Mouse (Mus musculus): Measurements from ENCODE around the gene Gch1. TPM values are rescaled to one million over a fixed set of nuclear protein-coding genes. Genes with fewer than 3 reads are reported as not detected.

Gch1 gene
- polyA plus RNA-seq (2014; fragmentation: Nextera tagmentation; extraction: Ambion mirVana) = 1.2 and 1.3 TPM in 2 replicates

DNA sequence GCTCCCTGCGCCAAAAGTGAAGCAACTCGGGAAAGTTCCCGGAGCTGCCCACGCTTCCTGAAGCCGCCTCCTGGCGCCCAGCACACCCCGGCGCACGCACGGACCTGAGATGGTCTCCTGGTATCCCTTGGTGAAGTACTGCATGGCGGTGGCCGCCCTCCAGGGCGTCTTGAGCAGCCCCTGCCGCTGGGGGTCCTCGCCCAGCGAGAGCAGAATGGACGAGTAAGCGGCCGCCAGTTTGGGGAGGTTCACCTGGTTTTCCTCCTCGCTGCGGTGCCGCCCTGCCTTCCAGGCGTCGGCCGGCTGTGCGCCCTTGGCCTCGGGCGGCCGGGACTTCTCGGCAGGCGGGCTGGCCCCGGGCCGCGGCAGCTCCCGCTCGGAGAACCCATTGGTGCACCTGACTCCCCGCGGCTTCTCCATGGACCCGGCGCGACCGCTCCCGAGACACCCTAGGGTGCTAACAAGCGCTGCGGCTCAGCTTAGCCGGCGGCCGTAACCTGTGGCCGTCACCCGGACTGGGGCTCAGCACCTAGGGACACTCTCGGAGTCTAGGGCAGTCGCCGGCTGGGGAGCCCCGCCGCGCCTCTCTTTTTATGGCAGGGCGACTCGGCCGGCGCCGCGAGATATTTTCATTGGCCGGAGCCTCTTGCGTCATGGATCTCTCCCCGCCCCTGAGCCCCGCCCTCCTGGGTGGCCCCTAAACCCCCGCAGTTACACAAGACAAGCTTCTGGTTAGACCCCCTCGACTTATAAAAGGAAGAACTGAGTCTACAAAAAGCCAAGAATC is at the start of gene Gch1:
Gch1 (minus strand) TSS at position 566 of the 787 bp plus-strand sequence.
- Histone ChIP-seq H3K4me1 (ENCODE audit: control insufficient read depth, insufficient read depth, low read length) (0 out of 2 replicates have a peak, but pooled peaks cover 4% of the 10 kb centered on the region), H3K27me3 (ENCODE audit: control insufficient read depth, insufficient read depth, low read length) (peaks cover 11% of the 10 kb centered on the region), H3K36me3 (ENCODE audit: control insufficient read depth, insufficient read depth, low read length) (no peaks in the 10 kb centered on the region), H3K9me3 (ENCODE audit: control insufficient read depth, low read length) (no peaks in the 10 kb centered on the region), H3K27ac (replicated peaks; ENCODE audit: low read depth, low read length) (no peak within 1 kb of the TSS), H3K4me2 (ENCODE audit: low read depth, severe bottlenecking) (peak within 1 kb of the TSS; percentile 89), H3K4me3 (ENCODE audit: low read depth, low read length) (peak within 1 kb of the TSS; percentile 58), H3K9ac (ENCODE audit: low read length) (peak within 1 kb of the TSS; percentile 32; the same call in 1 of the 2 replicates)
- peak; percentile 80 for DNase-seq (ENCODE audit: low spot score)
- 0% methylated on average over 64 of the region's 68 CpGs for WGBS
- ATAC-seq (ENCODE audit: insufficient number of reproducible peaks, low FRiP score, low TSS enrichment, low read depth) = peak; percentile 78

- H3K4me3 ChIP-seq (ENCODE audit: low read depth, low read length) = no peak overlapping the region
Observed at GRCm38 (mm10) chr14:47237286-47237685, 48.1 kb upstream of the Gch1 start.

DNA sequence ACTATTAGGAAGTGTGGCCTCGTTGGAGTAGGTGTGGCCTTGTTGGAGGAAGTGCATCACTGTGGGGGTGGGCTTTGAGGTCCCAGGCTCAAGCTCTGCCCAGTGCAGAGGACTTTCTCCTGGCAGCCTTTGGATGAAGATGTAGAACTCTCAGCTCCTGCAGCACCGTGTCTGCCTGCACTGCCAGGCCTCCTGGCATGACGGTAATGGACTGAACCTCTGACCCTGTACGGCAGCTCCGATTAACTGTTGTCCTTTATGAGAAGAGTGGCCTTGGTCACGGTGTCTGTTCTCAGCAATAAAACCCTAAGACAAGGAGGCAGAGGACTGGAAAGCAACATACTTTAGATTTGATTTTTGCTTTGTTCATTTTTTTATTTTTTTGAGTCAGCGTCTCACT is 47.3 kb upstream of the Gch1 start:
- ATAC-seq (ENCODE audit: insufficient number of reproducible peaks, low FRiP score, low TSS enrichment, low read depth) (no peak), DNase-seq (ENCODE audit: low spot score) (no peak)
- no peak overlapping the region for H3K4me2 ChIP-seq (ENCODE audit: low read depth, severe bottlenecking)
- no peak overlapping the region for H3K9ac ChIP-seq (ENCODE audit: low read length)
- 0 out of 2 replicates have a peak, but pooled peaks cover 4% of the 10 kb centered on the region for H3K36me3 ChIP-seq (ENCODE audit: control insufficient read depth, insufficient read depth, low read length)
- no peaks in the 10 kb centered on the region for H3K27me3 ChIP-seq (ENCODE audit: control insufficient read depth, insufficient read depth, low read length)
- WGBS = 86% methylated on average over 7 of the region's 7 CpGs
- H3K9me3 ChIP-seq (ENCODE audit: control insufficient read depth, low read length) = peaks cover 4% of the 10 kb centered on the region; the same call in 1 of the 2 replicates
- H3K4me1 ChIP-seq (ENCODE audit: control insufficient read depth, insufficient read depth, low read length) = no peaks in the 10 kb centered on the region
- H3K27ac ChIP-seq (replicated peaks; ENCODE audit: low read depth, low read length) = no peak overlapping the region
- H3K4me3 ChIP-seq (ENCODE audit: low read depth, low read length) = no peak overlapping the region

More at GRCm38 (mm10) chr14:47237286-47237685, 48.1 kb upstream of the Gch1 start:
- H3K9me3 ChIP-seq (ENCODE audit: control insufficient read depth, low read length) = peaks cover 4% of the 10 kb centered on the region; the same call in 1 of the 2 replicates
- H3K4me2 ChIP-seq (ENCODE audit: low read depth, severe bottlenecking) = no peak overlapping the region
- no peaks in the 10 kb centered on the region for H3K4me1 ChIP-seq (ENCODE audit: control insufficient read depth, insufficient read depth, low read length)
- 0 out of 2 replicates have a peak, but pooled peaks cover 4% of the 10 kb centered on the region for H3K36me3 ChIP-seq (ENCODE audit: control insufficient read depth, insufficient read depth, low read length)
- no peak overlapping the region for H3K9ac ChIP-seq (ENCODE audit: low read length)
- DNase-seq (ENCODE audit: low spot score) (no peak), ATAC-seq (ENCODE audit: insufficient number of reproducible peaks, low FRiP score, low TSS enrichment, low read depth) (no peak)
- 88% methylated on average over 4 of the region's 4 CpGs for WGBS
- no peaks in the 10 kb centered on the region for H3K27me3 ChIP-seq (ENCODE audit: control insufficient read depth, insufficient read depth, low read length)
- H3K27ac ChIP-seq (replicated peaks; ENCODE audit: low read depth, low read length) = no peak overlapping the region

- DNase-seq (ENCODE audit: low spot score) (no peak), ATAC-seq (ENCODE audit: insufficient number of reproducible peaks, low FRiP score, low TSS enrichment, low read depth) (no peak)
- peaks cover 4% of the 10 kb centered on the region; the same call in 1 of the 2 replicates for H3K9me3 ChIP-seq (ENCODE audit: control insufficient read depth, low read length)
Observed at GRCm38 (mm10) chr14:47234526-47235250, 45.5 kb upstream of the Gch1 start.

GRCm38 (mm10) chr14:47234032-47234431 is 44.8 kb upstream of the Gch1 start:
- Histone ChIP-seq H3K9ac (ENCODE audit: low read length) (no peak overlapping the region), H3K27me3 (ENCODE audit: control insufficient read depth, insufficient read depth, low read length) (no peaks in the 10 kb centered on the region), H3K4me2 (ENCODE audit: low read depth, severe bottlenecking) (no peak overlapping the region), H3K4me3 (ENCODE audit: low read depth, low read length) (no peak overlapping the region), H3K36me3 (ENCODE audit: control insufficient read depth, insufficient read depth, low read length) (no peaks in the 10 kb centered on the region), H3K27ac (replicated peaks; ENCODE audit: low read depth, low read length) (no peak overlapping the region), H3K9me3 (ENCODE audit: control insufficient read depth, low read length) (peaks cover 4% of the 10 kb centered on the region; the same call in 1 of the 2 replicates), H3K4me1 (ENCODE audit: control insufficient read depth, insufficient read depth, low read length) (no peaks in the 10 kb centered on the region)
- ATAC-seq (ENCODE audit: insufficient number of reproducible peaks, low FRiP score, low TSS enrichment, low read depth) (no peak), DNase-seq (ENCODE audit: low spot score) (no peak)
- 89% methylated on average over 3 of the region's 3 CpGs for WGBS

More at GRCm38 (mm10) chr14:47234526-47235250, 45.5 kb upstream of the Gch1 start:
- WGBS = 83% methylated on average over 5 of the region's 5 CpGs
- no peak overlapping the region for H3K4me3 ChIP-seq (ENCODE audit: low read depth, low read length)
- H3K27me3 ChIP-seq (ENCODE audit: control insufficient read depth, insufficient read depth, low read length) = no peaks in the 10 kb centered on the region
- no peaks in the 10 kb centered on the region for H3K4me1 ChIP-seq (ENCODE audit: control insufficient read depth, insufficient read depth, low read length)
- H3K36me3 ChIP-seq (ENCODE audit: control insufficient read depth, insufficient read depth, low read length) = no peaks in the 10 kb centered on the region
- H3K9ac ChIP-seq (ENCODE audit: low read length) = no peak overlapping the region
- H3K4me2 ChIP-seq (ENCODE audit: low read depth, severe bottlenecking) = no peak overlapping the region
- H3K27ac ChIP-seq (replicated peaks; ENCODE audit: low read depth, low read length) = no peak overlapping the region

DNA sequence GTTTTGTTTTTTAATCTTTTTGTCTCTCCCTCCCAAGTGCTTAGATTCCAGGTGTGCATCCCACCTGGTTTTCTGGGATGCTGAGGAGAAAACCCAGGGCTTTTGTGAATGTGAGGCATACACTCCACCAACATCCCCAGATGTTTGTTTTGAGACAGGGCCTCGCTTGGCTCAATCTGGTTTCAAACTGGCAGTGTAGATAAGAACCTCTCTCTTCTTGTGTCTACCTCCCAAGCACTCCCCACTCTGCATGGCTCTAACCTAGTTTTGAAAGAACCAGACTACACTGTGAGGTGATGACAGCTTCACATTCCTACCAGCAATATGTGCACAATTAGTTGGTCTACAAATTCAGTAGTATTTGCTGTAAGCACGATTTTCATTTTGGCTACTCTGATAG is 44.4 kb upstream of the Gch1 start:
- Histone ChIP-seq H3K9me3 (ENCODE audit: control insufficient read depth, low read length) (peaks cover 4% of the 10 kb centered on the region; the same call in 1 of the 2 replicates), H3K9ac (ENCODE audit: low read length) (no peak overlapping the region), H3K4me3 (ENCODE audit: low read depth, low read length) (no peak overlapping the region), H3K4me2 (ENCODE audit: low read depth, severe bottlenecking) (no peak overlapping the region), H3K27me3 (ENCODE audit: control insufficient read depth, insufficient read depth, low read length) (no peaks in the 10 kb centered on the region), H3K27ac (replicated peaks; ENCODE audit: low read depth, low read length) (no peak overlapping the region), H3K4me1 (ENCODE audit: control insufficient read depth, insufficient read depth, low read length) (no peaks in the 10 kb centered on the region), H3K36me3 (ENCODE audit: control insufficient read depth, insufficient read depth, low read length) (no peaks in the 10 kb centered on the region)
- no peak for ATAC-seq (ENCODE audit: insufficient number of reproducible peaks, low FRiP score, low TSS enrichment, low read depth)
- no peak for DNase-seq (ENCODE audit: low spot score)
- WGBS = 74% methylated on average over 2 of the region's 2 CpGs

GRCm38 (mm10) chr14:47229796-47230376 is 40.7 kb upstream of the Gch1 start:
- H3K4me2 ChIP-seq (ENCODE audit: low read depth, severe bottlenecking) = no peak overlapping the region
- H3K4me1 ChIP-seq (ENCODE audit: control insufficient read depth, insufficient read depth, low read length) = no peaks in the 10 kb centered on the region
- no peak overlapping the region for H3K27ac ChIP-seq (replicated peaks; ENCODE audit: low read depth, low read length)
- DNase-seq (ENCODE audit: low spot score) (no peak), ATAC-seq (ENCODE audit: insufficient number of reproducible peaks, low FRiP score, low TSS enrichment, low read depth) (no peak)
- H3K9me3 ChIP-seq (ENCODE audit: control insufficient read depth, low read length) = no peaks in the 10 kb centered on the region
- WGBS = 80% methylated on average over 11 of the region's 11 CpGs
- no peak overlapping the region for H3K4me3 ChIP-seq (ENCODE audit: low read depth, low read length)
- H3K36me3 ChIP-seq (ENCODE audit: control insufficient read depth, insufficient read depth, low read length) = no peaks in the 10 kb centered on the region
- no peak overlapping the region for H3K9ac ChIP-seq (ENCODE audit: low read length)
- H3K27me3 ChIP-seq (ENCODE audit: control insufficient read depth, insufficient read depth, low read length) = no peaks in the 10 kb centered on the region

- H3K27me3 ChIP-seq (ENCODE audit: control insufficient read depth, insufficient read depth, low read length) = no peaks in the 10 kb centered on the region
- WGBS = 90% methylated on average over 8 of the region's 8 CpGs
- H3K9me3 ChIP-seq (ENCODE audit: control insufficient read depth, low read length) = no peaks in the 10 kb centered on the region
- no peak overlapping the region for H3K9ac ChIP-seq (ENCODE audit: low read length)
- H3K4me1 ChIP-seq (ENCODE audit: control insufficient read depth, insufficient read depth, low read length) = no peaks in the 10 kb centered on the region
- no peak for ATAC-seq (ENCODE audit: insufficient number of reproducible peaks, low FRiP score, low TSS enrichment, low read depth)
- H3K4me2 ChIP-seq (ENCODE audit: low read depth, severe bottlenecking) = no peak overlapping the region
- no peaks in the 10 kb centered on the region for H3K36me3 ChIP-seq (ENCODE audit: control insufficient read depth, insufficient read depth, low read length)
- H3K4me3 ChIP-seq (ENCODE audit: low read depth, low read length) = no peak overlapping the region
- no peak for DNase-seq (ENCODE audit: low spot score)
- no peak overlapping the region for H3K27ac ChIP-seq (replicated peaks; ENCODE audit: low read depth, low read length)
Observed at GRCm38 (mm10) chr14:47225931-47226330, 36.7 kb upstream of the Gch1 start.
